Mouse (Mus musculus): ENCODE results near the gene Ptprs. TPM values are rescaled to one million over a fixed set of nuclear protein-coding genes. Genes with fewer than 3 reads are reported as not detected.
A peak's percentile ranks its signal among the peaks of the same experiment; 100 is the strongest.

Gene Ptprs
- polyA plus RNA-seq, 1 experiment from 2014 or later: 80.1 TPM

- no peaks in the 10 kb centered on the region for H3K36me3 ChIP-seq (replicated peaks; ENCODE audit: control insufficient read depth, insufficient read depth, low read depth, low read length)
- no peaks in the 10 kb centered on the region for H3K27me3 ChIP-seq (ENCODE audit: control insufficient read depth, insufficient read depth, low read length)
- H3K4me1 ChIP-seq (ENCODE audit: control insufficient read depth, insufficient read depth, low read length): peaks cover 3% of the 10 kb centered on the region; the same call in 1 of the 2 replicates
- peak; percentile 84; the same call in 1 of the 2 replicates for ATAC-seq (replicated peaks; ENCODE audit: insufficient number of reproducible peaks, low FRiP score, low TSS enrichment, low read depth)
- WGBS: 12% methylated on average over 12 of the region's 16 CpGs
- no peak overlapping the region for H3K4me3 ChIP-seq (ENCODE audit: low read depth, low read length)
- no peak overlapping the region for H3K27ac ChIP-seq (replicated peaks; ENCODE audit: low read depth, low read length)
- H3K9ac ChIP-seq (replicated peaks; ENCODE audit: low read length): no peak overlapping the region
- no peaks in the 10 kb centered on the region for H3K9me3 ChIP-seq (replicated peaks; ENCODE audit: control insufficient read depth, low read length)
- peak; percentile 84 for DNase-seq (ENCODE audit: low spot score)
- no peak overlapping the region for H3K4me2 ChIP-seq (ENCODE audit: low read depth, low read length)
Measured at GRCm38 (mm10) chr17:56487441-56487888, 11.2 kb upstream of the Ptprs start.

GRCm38 (mm10) chr17:56485926-56486325 is 9.6 kb upstream of the Ptprs start:
- H3K9me3 ChIP-seq (replicated peaks; ENCODE audit: control insufficient read depth, low read length): no peaks in the 10 kb centered on the region
- ATAC-seq (replicated peaks; ENCODE audit: insufficient number of reproducible peaks, low FRiP score, low TSS enrichment, low read depth): no peak
- no peak overlapping the region for H3K4me2 ChIP-seq (ENCODE audit: low read depth, low read length)
- H3K4me3 ChIP-seq (ENCODE audit: low read depth, low read length): no peak overlapping the region
- H3K27me3 ChIP-seq (ENCODE audit: control insufficient read depth, insufficient read depth, low read length): no peaks in the 10 kb centered on the region
- no peak for DNase-seq (ENCODE audit: low spot score)
- WGBS: 92% methylated on average over 9 of the region's 9 CpGs
- no peak overlapping the region for H3K27ac ChIP-seq (replicated peaks; ENCODE audit: low read depth, low read length)
- H3K36me3 ChIP-seq (replicated peaks; ENCODE audit: control insufficient read depth, insufficient read depth, low read depth, low read length): no peaks in the 10 kb centered on the region
- no peak overlapping the region for H3K9ac ChIP-seq (replicated peaks; ENCODE audit: low read length)
- H3K4me1 ChIP-seq (ENCODE audit: control insufficient read depth, insufficient read depth, low read length): peaks cover 3% of the 10 kb centered on the region; the same call in 1 of the 2 replicates

GRCm38 (mm10) chr17:56485118-56485517 is 8.8 kb upstream of the Ptprs start:
- Histone ChIP-seq H3K9ac (replicated peaks; ENCODE audit: low read length) (no peak overlapping the region), H3K4me1 (ENCODE audit: control insufficient read depth, insufficient read depth, low read length) (peaks cover 3% of the 10 kb centered on the region; the same call in 1 of the 2 replicates), H3K27me3 (ENCODE audit: control insufficient read depth, insufficient read depth, low read length) (no peaks in the 10 kb centered on the region), H3K36me3 (replicated peaks; ENCODE audit: control insufficient read depth, insufficient read depth, low read depth, low read length) (no peaks in the 10 kb centered on the region), H3K4me2 (ENCODE audit: low read depth, low read length) (no peak overlapping the region), H3K27ac (replicated peaks; ENCODE audit: low read depth, low read length) (no peak overlapping the region), H3K4me3 (ENCODE audit: low read depth, low read length) (no peak overlapping the region), H3K9me3 (replicated peaks; ENCODE audit: control insufficient read depth, low read length) (no peaks in the 10 kb centered on the region)
- no peak for DNase-seq (ENCODE audit: low spot score)
- ATAC-seq (replicated peaks; ENCODE audit: insufficient number of reproducible peaks, low FRiP score, low TSS enrichment, low read depth): no peak
- 68% methylated on average over 9 of the region's 9 CpGs for WGBS

GRCm38 (mm10) chr17:56482671-56483070 is 6.4 kb upstream of the Ptprs start:
- DNase-seq (ENCODE audit: low spot score) (no peak), ATAC-seq (replicated peaks; ENCODE audit: insufficient number of reproducible peaks, low FRiP score, low TSS enrichment, low read depth) (no peak)
- H3K36me3 ChIP-seq (replicated peaks; ENCODE audit: control insufficient read depth, insufficient read depth, low read depth, low read length): no peaks in the 10 kb centered on the region
- no peak overlapping the region for H3K27ac ChIP-seq (replicated peaks; ENCODE audit: low read depth, low read length)
- H3K4me2 ChIP-seq (ENCODE audit: low read depth, low read length): no peak overlapping the region
- H3K9ac ChIP-seq (replicated peaks; ENCODE audit: low read length): no peak overlapping the region
- no peaks in the 10 kb centered on the region for H3K4me1 ChIP-seq (ENCODE audit: control insufficient read depth, insufficient read depth, low read length)
- no peak overlapping the region for H3K4me3 ChIP-seq (ENCODE audit: low read depth, low read length)
- no peaks in the 10 kb centered on the region for H3K9me3 ChIP-seq (replicated peaks; ENCODE audit: control insufficient read depth, low read length)
- 100% methylated on average over 1 of the region's 1 CpGs for WGBS
- H3K27me3 ChIP-seq (ENCODE audit: control insufficient read depth, insufficient read depth, low read length): no peaks in the 10 kb centered on the region

GRCm38 (mm10) chr17:56479358-56479757 is 3.1 kb upstream of the Ptprs start:
- WGBS: 14% methylated on average over 6 of the region's 6 CpGs
- Histone ChIP-seq H3K27ac (replicated peaks; ENCODE audit: low read depth, low read length) (no peak overlapping the region), H3K27me3 (ENCODE audit: control insufficient read depth, insufficient read depth, low read length) (peaks cover under 1% of the 10 kb centered on the region), H3K9ac (replicated peaks; ENCODE audit: low read length) (no peak overlapping the region), H3K4me3 (ENCODE audit: low read depth, low read length) (no peak overlapping the region), H3K36me3 (replicated peaks; ENCODE audit: control insufficient read depth, insufficient read depth, low read depth, low read length) (no peaks in the 10 kb centered on the region), H3K4me1 (ENCODE audit: control insufficient read depth, insufficient read depth, low read length) (peaks cover 3% of the 10 kb centered on the region), H3K4me2 (ENCODE audit: low read depth, low read length) (no peak overlapping the region), H3K9me3 (replicated peaks; ENCODE audit: control insufficient read depth, low read length) (no peaks in the 10 kb centered on the region)
- ATAC-seq (replicated peaks; ENCODE audit: insufficient number of reproducible peaks, low FRiP score, low TSS enrichment, low read depth) (no peak), DNase-seq (ENCODE audit: low spot score) (peak; percentile 85)

- ATAC-seq (replicated peaks; ENCODE audit: insufficient number of reproducible peaks, low FRiP score, low TSS enrichment, low read depth): no peak
- H3K27ac ChIP-seq (replicated peaks; ENCODE audit: low read depth, low read length): no peak overlapping the region
Measured at GRCm38 (mm10) chr17:56478191-56478611, 1.9 kb upstream of the Ptprs start.

GRCm38 (mm10) chr17:56477191-56477818 is 1.0 kb upstream of the Ptprs start:
- 89% methylated on average over 19 of the region's 19 CpGs for WGBS
- DNase-seq (ENCODE audit: low spot score): no peak
- Histone ChIP-seq H3K36me3 (replicated peaks; ENCODE audit: control insufficient read depth, insufficient read depth, low read depth, low read length) (no peaks in the 10 kb centered on the region), H3K9me3 (replicated peaks; ENCODE audit: control insufficient read depth, low read length) (no peaks in the 10 kb centered on the region), H3K9ac (replicated peaks; ENCODE audit: low read length) (no peak overlapping the region), H3K27me3 (ENCODE audit: control insufficient read depth, insufficient read depth, low read length) (peaks cover 17% of the 10 kb centered on the region), H3K4me2 (ENCODE audit: low read depth, low read length) (no peak overlapping the region), H3K4me3 (ENCODE audit: low read depth, low read length) (no peak overlapping the region), H3K27ac (replicated peaks; ENCODE audit: low read depth, low read length) (no peak overlapping the region), H3K4me1 (ENCODE audit: control insufficient read depth, insufficient read depth, low read length) (peaks cover 21% of the 10 kb centered on the region)
- ATAC-seq (replicated peaks; ENCODE audit: insufficient number of reproducible peaks, low FRiP score, low TSS enrichment, low read depth): no peak

More at GRCm38 (mm10) chr17:56478191-56478611, 1.9 kb upstream of the Ptprs start:
- H3K4me2 ChIP-seq (ENCODE audit: low read depth, low read length): no peak overlapping the region
- no peak overlapping the region for H3K9ac ChIP-seq (replicated peaks; ENCODE audit: low read length)
- H3K4me1 ChIP-seq (ENCODE audit: control insufficient read depth, insufficient read depth, low read length): peaks cover 14% of the 10 kb centered on the region
- WGBS: 63% methylated on average over 11 of the region's 11 CpGs
- H3K27me3 ChIP-seq (ENCODE audit: control insufficient read depth, insufficient read depth, low read length): peaks cover 12% of the 10 kb centered on the region
- no peaks in the 10 kb centered on the region for H3K9me3 ChIP-seq (replicated peaks; ENCODE audit: control insufficient read depth, low read length)
- no peaks in the 10 kb centered on the region for H3K36me3 ChIP-seq (replicated peaks; ENCODE audit: control insufficient read depth, insufficient read depth, low read depth, low read length)
- no peak overlapping the region for H3K4me3 ChIP-seq (ENCODE audit: low read depth, low read length)
- DNase-seq (ENCODE audit: low spot score): no peak

- DNase-seq (ENCODE audit: low spot score) (no peak), ATAC-seq (replicated peaks; ENCODE audit: insufficient number of reproducible peaks, low FRiP score, low TSS enrichment, low read depth) (peak; percentile 34)
Measured at GRCm38 (mm10) chr17:56475584-56476401, 490 bp downstream of the Ptprs start.

More at GRCm38 (mm10) chr17:56475584-56476401, 490 bp downstream of the Ptprs start:
- Histone ChIP-seq H3K4me1 (ENCODE audit: control insufficient read depth, insufficient read depth, low read length) (peaks cover 22% of the 10 kb centered on the region), H3K9ac (replicated peaks; ENCODE audit: low read length) (peak overlapping the region; percentile 94), H3K27me3 (ENCODE audit: control insufficient read depth, insufficient read depth, low read length) (peaks cover 22% of the 10 kb centered on the region), H3K36me3 (replicated peaks; ENCODE audit: control insufficient read depth, insufficient read depth, low read depth, low read length) (no peaks in the 10 kb centered on the region), H3K4me2 (ENCODE audit: low read depth, low read length) (peak overlapping the region; percentile 99), H3K9me3 (replicated peaks; ENCODE audit: control insufficient read depth, low read length) (no peaks in the 10 kb centered on the region), H3K27ac (replicated peaks; ENCODE audit: low read depth, low read length) (peak overlapping the region; percentile 84), H3K4me3 (ENCODE audit: low read depth, low read length) (peak overlapping the region; percentile 83)
- under 1% methylated on average over 64 of the region's 66 CpGs for WGBS
